Mouse (Mus musculus) Muller cell, postnatal 12 days (primary cell): ENCODE measurements around the gene G6pc.
"Not testable (repeated sequence)": the region's sequence is repeated elsewhere in the genome, so short reads cannot be mapped to it uniquely, and the experiment has no call there.

Experiments used
- DNase-seq: peaks from one replicate; pipeline ENCODE4 v3.0.0-alpha.2; 2015; ENCODE audit errors: inconsistent ontology term

G6pc gene

GRCm38 (mm10) chr11:101367326-101367935 lies at the start of gene G6pc:
G6pc (plus strand) TSS chr11:101367561.
- DNase-seq = no peak

- DNase-seq = peak; percentile 59
Observed at GRCm38 (mm10) chr11:101323609-101324008, 43.8 kb upstream of the G6pc start.

DNA sequence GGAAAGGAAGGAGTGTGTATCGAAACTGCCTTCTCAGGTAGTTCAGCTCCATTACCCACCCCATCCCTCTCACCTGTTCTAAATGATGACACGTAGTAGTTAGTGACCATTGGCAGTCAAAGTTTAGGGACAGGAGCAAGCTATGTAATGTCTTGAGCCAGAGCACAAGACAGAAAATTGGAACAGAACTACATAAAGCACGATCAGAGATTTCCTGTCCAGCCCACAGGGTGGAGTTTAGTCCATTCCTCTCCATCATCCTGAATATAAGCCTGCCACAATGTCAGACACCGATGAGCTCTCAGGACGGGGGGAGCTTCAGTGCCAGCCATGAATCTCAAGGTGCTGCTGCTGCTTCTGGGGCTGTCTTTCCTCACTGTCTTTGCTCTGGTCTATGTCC lies 42.6 kb upstream of the G6pc start, which contains the start of gene Aoc2:
Gene Aoc2, plus strand, starts transcription at position 301 of the 400 bp plus-strand sequence.
- DNase-seq = no peak

GRCm38 (mm10) chr11:101325201-101325600 lies 42.2 kb upstream of the G6pc start:
- DNase-seq = not testable (repeated sequence)

DNA sequence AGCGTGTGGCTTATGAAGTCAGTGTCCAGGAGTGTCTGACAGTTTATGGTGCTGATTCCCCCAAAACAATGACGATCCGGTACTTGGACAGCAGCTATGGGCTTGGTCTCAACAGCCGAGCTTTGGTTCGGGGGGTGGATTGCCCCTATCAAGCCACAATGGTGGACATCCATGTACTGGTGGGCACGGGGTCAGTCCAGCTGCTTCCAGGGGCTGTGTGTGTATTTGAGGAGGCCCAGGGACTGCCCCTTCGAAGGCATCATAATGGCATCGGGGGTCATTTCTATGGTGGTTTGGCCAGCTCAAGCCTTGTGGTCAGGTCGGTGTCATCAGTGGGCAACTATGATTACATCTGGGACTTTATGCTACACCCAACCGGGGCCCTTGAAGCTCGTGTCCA lies 41.2 kb upstream of the G6pc start:
- no peak for DNase-seq

- no peak for DNase-seq
Observed at GRCm38 (mm10) chr11:101327311-101327710, 40.0 kb upstream of the G6pc start.

DNA sequence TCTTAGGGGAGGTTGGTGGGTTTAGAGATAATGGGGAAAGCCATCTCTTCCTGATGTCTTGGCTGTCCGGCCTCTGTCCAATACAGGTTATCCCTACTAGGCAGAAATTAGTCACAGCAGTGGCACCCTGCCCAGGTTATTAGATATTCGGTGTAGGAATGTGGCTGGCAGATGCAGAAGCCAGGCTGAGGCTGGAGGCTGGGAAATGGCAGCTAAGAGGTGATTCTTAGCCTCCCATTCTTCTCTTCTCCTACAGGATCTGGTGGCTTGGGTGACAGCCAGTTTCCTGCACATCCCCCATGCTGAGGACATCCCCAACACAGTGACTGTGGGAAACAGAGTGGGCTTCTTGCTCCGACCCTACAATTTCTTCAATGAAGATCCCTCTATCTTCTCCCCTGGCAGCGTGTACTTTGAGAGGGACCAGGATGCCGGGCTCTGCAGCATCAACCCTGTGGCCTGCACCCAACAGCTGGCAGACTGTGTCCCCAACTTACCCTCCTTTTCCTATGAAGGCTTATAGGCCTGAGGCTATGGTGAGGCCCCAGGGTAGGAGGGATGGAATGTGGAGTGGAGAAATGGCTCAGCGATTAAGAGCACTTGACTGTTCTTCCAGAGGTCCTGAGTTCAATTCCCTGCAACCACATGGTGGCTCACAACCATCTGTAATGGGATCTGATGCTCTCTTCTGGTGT lies 38.3 kb upstream of the G6pc start:
- DNase-seq = peak; percentile 91

GRCm38 (mm10) chr11:101330371-101330924 lies 36.9 kb upstream of the G6pc start, which contains the start of gene Aoc3:
Aoc3 (plus strand) TSS chr11:101330605.
- no peak for DNase-seq

DNA sequence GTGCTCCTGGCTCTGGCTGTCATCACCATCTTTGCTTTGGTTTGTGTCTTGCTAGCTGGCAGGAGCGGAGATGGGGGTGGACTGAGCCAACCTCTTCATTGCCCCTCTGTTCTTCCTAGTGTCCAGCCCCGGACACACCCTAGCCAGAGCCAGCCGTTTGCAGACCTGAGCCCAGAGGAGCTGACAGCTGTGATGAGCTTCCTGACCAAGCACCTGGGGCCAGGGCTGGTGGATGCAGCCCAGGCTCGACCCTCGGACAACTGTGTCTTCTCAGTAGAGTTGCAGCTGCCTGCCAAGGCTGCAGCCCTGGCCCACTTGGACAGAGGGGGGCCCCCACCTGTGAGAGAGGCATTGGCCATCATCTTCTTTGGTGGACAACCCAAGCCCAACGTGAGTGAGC lies 36.4 kb upstream of the G6pc start:
- not testable (repeated sequence) for DNase-seq

GRCm38 (mm10) chr11:101332537-101332936 lies 34.8 kb upstream of the G6pc start:
- no peak for DNase-seq

GRCm38 (mm10) chr11:101334023-101334422 lies 33.3 kb upstream of the G6pc start:
- DNase-seq = no peak

DNA sequence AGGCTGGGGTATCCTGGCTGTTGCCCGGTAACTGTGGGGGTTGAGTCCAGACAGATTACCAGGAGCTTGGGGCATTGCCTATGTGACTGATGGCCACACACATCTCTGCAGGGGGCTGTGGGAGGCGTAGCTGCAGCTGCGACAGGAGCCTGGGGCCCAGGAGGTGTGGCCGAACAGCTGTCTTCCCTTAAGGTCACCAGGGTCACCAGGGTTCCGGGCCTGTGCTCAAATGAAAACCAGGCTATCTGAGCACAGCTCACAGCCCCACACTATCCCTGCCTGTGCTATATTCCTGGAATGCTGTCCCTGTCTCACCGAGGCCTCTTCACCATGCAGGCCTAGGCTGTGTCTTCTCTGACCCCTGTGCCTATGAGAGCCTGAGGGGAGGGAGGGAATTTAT lies 32.8 kb upstream of the G6pc start:
- DNase-seq = no peak

GRCm38 (mm10) chr11:101335685-101336084 lies 31.7 kb upstream of the G6pc start:
- no peak for DNase-seq

- DNase-seq = peak; percentile 50
Observed at GRCm38 (mm10) chr11:101338123-101338760, 29.1 kb upstream of the G6pc start.

GRCm38 (mm10) chr11:101347083-101347775 lies 20.1 kb upstream of the G6pc start:
- DNase-seq = no peak

DNA sequence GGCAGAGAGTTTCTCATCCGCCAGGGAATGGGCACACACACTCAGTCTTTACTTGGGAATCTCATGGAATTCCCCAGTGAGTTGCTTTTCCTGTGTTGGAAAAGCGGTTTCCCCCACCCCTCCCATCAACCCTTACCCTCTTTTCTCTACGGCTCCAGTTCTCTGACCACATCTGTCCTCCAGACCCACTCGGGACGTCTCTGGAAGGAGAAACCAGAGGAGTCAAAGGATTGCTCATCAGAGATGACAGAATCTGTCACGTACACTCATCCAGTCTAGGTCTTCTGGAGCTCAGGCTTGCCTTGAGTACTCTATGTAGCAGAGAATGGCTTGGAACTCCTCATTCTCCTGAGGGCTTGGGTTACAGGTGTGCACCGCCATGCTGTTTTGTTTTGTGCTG lies 18.6 kb upstream of the G6pc start:
- no peak for DNase-seq

- DNase-seq = no peak
Observed at GRCm38 (mm10) chr11:101349216-101349615, 18.1 kb upstream of the G6pc start.

DNA sequence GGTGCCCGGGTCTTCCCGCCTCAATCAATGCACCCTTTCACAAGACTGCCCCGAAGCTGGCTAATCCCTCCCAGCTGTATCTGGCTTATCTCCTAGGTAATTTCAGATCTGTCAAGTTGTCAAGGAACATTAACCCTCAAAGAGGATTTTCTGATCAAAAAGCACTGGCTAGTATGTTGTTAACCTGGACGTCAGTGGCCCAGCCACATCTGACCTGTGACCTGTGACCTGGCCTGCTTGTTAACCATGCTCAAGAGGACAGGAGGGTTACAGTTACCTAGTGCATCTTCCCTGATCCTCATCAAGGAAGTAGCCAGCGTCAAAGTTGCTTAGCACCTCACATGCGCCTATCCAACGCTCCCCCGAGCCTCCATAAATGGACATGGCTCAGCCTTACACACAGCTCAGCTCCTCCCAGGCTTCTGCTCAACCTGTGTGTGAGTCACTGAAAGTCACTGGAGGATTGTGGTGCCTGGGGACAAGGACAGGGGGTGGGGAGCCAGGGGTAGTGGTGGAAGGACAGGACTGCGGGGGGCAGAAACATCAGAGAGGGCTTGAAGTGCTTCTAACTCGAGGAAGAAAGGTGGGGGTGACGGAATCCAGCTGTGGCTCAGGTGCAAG lies 16.2 kb upstream of the G6pc start:
- DNase-seq = no peak

DNA sequence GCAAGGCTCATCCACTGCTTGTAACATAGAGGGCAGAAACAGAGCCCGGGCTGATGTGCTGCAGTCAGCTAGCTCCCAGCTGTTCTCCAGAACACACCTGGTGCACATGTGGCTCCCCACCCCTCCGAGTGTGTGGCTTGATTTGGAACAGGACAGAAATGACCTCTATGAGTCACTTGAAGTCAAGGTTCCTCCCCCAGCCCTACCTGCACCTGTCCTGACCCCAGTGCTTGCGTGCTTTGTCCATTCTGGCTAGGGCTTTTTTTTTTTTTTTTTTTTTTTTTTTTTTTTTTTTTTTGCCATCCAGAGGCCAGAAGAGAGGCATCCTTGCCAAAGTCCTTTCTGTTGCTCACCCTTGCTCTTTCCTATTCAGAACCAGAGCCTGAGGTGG lies 15.6 kb upstream of the G6pc start:
- no peak for DNase-seq

DNA sequence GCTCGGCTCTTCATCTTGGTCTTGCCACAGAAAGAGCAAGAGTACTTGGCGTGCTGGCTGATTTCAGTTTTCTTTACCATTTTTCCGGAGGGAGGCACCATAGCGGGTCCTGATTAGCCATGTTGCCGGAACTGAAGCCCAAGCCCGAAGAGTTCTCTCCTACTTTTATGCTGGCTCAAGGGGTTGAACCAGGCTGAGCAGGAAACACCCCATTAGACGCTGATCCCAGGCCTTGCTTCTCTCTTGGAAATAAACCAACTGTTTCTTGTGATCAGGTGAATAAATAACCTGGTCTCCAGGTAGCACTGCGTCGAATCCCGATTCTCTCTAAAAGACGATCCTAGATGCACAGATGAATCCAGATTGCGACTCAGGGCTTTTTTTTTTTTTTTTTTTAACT lies 13.9 kb upstream of the G6pc start:
- DNase-seq = no peak

- DNase-seq = no peak
Observed at GRCm38 (mm10) chr11:101354438-101355010, 12.8 kb upstream of the G6pc start.
